Mouse (Mus musculus) liver, postnatal 0 days (tissue): ENCODE measurements around the gene Mall.

ENCODE experiments used
- CTCF ChIP-seq: sonication (generic); IDR thresholded peaks from 2 replicates; pipeline ENCODE4 v1.5.1; 2016; ENCODE audit warnings: antibody characterized with exemption, low read depth
- EP300 ChIP-seq: IDR thresholded peaks from 2 replicates; pipeline ENCODE4 v1.6.1; 2016; ENCODE audit warnings: antibody characterized with exemption, low read depth, mild to moderate bottlenecking

DNA sequence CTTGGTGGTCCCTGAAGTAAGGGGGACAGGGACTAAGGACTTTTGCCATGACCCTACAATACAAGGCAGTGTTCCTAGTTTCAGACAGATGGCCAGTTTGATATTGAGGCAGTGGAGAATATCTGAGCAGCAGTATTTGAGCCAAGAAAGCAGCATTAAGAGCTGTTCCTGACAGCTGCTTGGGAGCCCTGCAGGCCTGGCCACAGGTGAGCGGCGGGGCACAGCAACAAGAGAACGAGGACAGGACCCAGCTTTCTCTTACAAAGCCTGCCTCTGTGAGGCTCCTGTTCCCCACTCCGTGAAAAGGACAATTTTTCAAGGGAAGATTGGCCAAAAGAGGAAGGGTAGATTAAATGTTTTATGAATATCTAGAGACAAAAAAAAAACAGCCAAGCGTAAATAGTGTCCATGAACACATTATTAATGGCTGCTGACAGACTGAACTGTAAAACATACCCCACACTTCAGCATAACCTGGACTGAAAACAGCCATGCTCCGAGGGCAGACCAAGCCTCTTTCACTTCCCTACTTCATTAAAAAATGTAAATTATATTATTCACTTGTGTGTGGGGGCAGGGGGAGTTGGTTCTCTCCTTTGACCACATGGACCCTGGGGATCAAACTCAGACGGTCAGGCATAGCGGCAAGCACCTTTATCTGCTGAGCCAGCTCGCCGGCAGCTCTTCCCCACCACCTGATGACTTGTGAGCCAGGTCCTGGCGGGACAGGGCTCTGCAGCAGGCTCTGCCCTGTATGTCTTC lies 22.3 kb upstream of the Mall start:
- TF ChIP-seq CTCF (no peak), EP300 (no peak)
